Mouse (Mus musculus): ENCODE measurements around the gene Sfta2. TPM values are rescaled to one million over a fixed set of nuclear protein-coding genes. Genes with fewer than 3 reads are reported as not detected.

Gene Sfta2
- total and polyA plus RNA-seq, 2 experiments, result not detected

DNA sequence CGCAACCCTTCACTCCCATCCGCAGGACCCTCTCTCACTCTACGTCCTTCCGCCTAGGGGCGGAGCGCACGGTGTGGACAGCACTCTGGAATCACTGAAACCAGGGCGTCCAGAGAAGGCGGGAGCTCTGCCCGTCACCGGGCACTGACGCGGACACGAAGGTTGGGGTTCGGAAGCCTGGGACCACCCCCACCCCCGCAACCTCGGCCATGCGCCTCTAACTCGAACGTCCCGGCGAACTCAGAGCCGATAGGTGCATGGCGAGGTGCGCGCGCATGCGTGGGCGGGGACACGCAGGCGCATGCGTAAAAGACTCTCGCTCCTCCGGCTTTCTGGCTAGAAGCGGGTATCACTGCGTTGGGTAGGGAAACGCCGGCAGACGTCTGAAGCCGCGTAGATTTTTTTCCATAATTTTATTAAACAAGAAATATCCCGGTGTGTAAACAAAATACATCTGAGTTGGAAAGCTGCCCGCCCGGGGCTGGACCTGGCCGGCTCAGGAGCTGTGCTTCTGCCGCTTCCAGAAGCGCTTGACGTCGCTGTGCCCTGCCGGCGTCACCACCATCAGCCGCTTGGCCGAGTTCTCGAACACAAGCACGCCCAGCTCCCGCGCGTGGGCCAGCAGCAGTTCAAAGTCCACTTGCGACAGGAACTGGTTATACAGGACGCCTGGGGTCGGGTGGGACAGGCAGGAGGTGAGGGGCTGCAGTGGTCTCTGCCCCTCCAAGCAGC, 66.2 kb downstream of the Sfta2 start, which contains the start of gene Vars2:
TSS of gene Vars2 (minus strand) at position 259 of the 732 bp plus-strand sequence.
- Histone ChIP-seq H3K4me3 (ENCODE audit: insufficient read depth, low read depth, low read length) (peak within 1 kb of the TSS; percentile 66), H3K27me3 (ENCODE audit: control insufficient read depth, insufficient read depth, low read length) (no peaks in the 10 kb centered on the region), H3K79me2 (ENCODE audit: control insufficient read depth, insufficient read depth, low read length) (no peaks in the 10 kb centered on the region), H3K36me3 (ENCODE audit: control insufficient read depth, insufficient read depth, low read length) (no peaks in the 10 kb centered on the region; the same call in 1 of the 2 replicates), H3K27ac (replicated peaks; ENCODE audit: insufficient read depth, low read depth, low read length) (peak within 1 kb of the TSS; percentile 42), H3K9ac (ENCODE audit: low read depth, low read length) (peak within 1 kb of the TSS; percentile 79), H3K4me1 (ENCODE audit: control insufficient read depth, insufficient read depth, low read length) (0 out of 2 replicates have a peak, but pooled peaks cover 2% of the 10 kb centered on the region)
- under 1% methylated on average over 61 of the region's 61 CpGs for WGBS
- DNase-seq (ENCODE audit: extremely low read depth, low read depth, low spot score), result peak; percentile 80
- TF ChIP-seq CTCF (IDR thresholded peaks at IDR 0.05; ENCODE audit: low read depth, low read length), result no peak; the same call in 1 of the 2 replicates
- TF ChIP-seq POLR2A (IDR thresholded peaks at IDR 0.05; ENCODE audit: extremely low read depth, insufficient read depth, low read length), result peak; percentile 84

DNA sequence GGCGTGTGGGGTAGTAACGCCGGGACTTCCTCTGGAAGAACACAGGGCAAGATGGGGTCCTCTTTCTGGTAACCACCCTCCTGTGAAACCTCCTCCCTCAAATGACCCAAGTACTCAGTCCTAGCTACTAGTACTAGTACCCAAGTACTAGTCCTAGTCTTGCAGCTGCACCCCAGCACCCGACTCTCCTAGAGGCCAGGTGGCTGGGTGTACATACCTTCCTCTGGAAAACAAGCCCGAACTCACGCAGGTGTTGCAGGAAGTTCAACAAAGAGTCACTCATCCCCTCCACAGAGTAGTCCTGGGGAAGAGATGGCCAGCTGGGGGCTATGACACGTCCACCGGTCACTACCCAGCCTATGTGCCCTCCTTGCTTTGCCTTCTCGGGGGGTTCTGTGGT, 68.4 kb downstream of the Sfta2 start:
- Histone ChIP-seq H3K9ac (ENCODE audit: low read depth, low read length) (no peak overlapping the region), H3K36me3 (ENCODE audit: control insufficient read depth, insufficient read depth, low read length) (no peaks in the 10 kb centered on the region), H3K27ac (replicated peaks; ENCODE audit: insufficient read depth, low read depth, low read length) (no peak overlapping the region), H3K4me1 (ENCODE audit: control insufficient read depth, insufficient read depth, low read length) (peaks cover 9% of the 10 kb centered on the region; the same call in 1 of the 2 replicates), H3K4me3 (ENCODE audit: insufficient read depth, low read depth, low read length) (no peak overlapping the region), H3K27me3 (ENCODE audit: control insufficient read depth, insufficient read depth, low read length) (no peaks in the 10 kb centered on the region), H3K79me2 (ENCODE audit: control insufficient read depth, insufficient read depth, low read length) (no peaks in the 10 kb centered on the region)
- DNase-seq (ENCODE audit: extremely low read depth, low read depth, low spot score), result no peak
- 97% methylated on average over 9 of the region's 9 CpGs for WGBS
- TF ChIP-seq CTCF (IDR thresholded peaks at IDR 0.05; ENCODE audit: low read depth, low read length) (no peak), POLR2A (IDR thresholded peaks at IDR 0.05; ENCODE audit: extremely low read depth, insufficient read depth, low read length) (no peak)

DNA sequence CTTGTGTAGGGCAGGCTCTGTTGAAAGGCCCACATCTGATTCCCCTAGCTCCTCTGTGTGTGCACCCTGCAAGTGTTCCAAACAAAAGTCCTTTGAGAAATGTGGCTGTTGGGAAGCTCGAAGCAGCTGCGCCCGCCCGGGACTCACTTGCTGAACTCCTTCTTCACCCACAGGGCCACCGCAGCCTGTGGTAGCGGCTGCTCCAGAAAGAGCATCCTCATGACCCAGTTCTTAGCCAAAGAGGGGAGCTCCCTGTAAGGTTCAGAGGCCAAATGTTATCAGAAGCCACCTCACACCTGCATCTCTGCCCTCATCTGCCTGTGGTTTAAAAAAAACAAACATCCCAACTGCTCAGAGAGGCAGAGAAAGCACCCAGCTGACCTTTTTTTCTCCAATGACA, 70.5 kb downstream of the Sfta2 start:
- no peak overlapping the region for H3K4me3 ChIP-seq (ENCODE audit: insufficient read depth, low read depth, low read length)
- 93% methylated on average over 6 of the region's 6 CpGs for WGBS
- TF ChIP-seq POLR2A (IDR thresholded peaks at IDR 0.05; ENCODE audit: extremely low read depth, insufficient read depth, low read length) (no peak), CTCF (IDR thresholded peaks at IDR 0.05; ENCODE audit: low read depth, low read length) (no peak)
- H3K4me1 ChIP-seq (ENCODE audit: control insufficient read depth, insufficient read depth, low read length), result peaks cover 7% of the 10 kb centered on the region; the same call in 1 of the 2 replicates
- no peaks in the 10 kb centered on the region for H3K27me3 ChIP-seq (ENCODE audit: control insufficient read depth, insufficient read depth, low read length)
- no peak overlapping the region for H3K9ac ChIP-seq (ENCODE audit: low read depth, low read length)
- DNase-seq (ENCODE audit: extremely low read depth, low read depth, low spot score), result no peak
- no peaks in the 10 kb centered on the region for H3K36me3 ChIP-seq (ENCODE audit: control insufficient read depth, insufficient read depth, low read length)
- H3K27ac ChIP-seq (replicated peaks; ENCODE audit: insufficient read depth, low read depth, low read length), result no peak overlapping the region
- no peaks in the 10 kb centered on the region for H3K79me2 ChIP-seq (ENCODE audit: control insufficient read depth, insufficient read depth, low read length)

DNA sequence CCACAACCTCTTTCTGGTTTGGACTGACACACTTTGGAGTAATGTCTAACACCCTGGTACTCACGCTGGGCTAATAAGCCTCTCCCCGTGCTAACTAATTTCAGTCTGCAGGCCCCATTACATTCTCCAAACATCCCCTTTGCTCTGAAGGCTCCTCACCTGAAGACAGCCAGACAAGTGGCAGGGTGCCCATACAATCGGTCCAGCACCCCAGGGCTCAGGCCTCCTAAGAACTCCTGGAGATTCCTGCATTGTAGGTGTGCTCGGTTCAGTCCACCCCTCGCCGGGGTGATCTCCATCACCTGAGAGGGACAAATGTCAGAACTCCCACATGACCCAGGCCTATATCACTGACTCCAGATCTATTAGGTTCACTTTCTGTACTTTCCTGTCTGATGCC, 71.2 kb downstream of the Sfta2 start:
- H3K4me3 ChIP-seq (ENCODE audit: insufficient read depth, low read depth, low read length), result no peak overlapping the region
- TF ChIP-seq CTCF (IDR thresholded peaks at IDR 0.05; ENCODE audit: low read depth, low read length) (no peak), POLR2A (IDR thresholded peaks at IDR 0.05; ENCODE audit: extremely low read depth, insufficient read depth, low read length) (no peak)
- WGBS, result 90% methylated on average over 6 of the region's 6 CpGs
- no peaks in the 10 kb centered on the region for H3K79me2 ChIP-seq (ENCODE audit: control insufficient read depth, insufficient read depth, low read length)
- peaks cover 7% of the 10 kb centered on the region; the same call in 1 of the 2 replicates for H3K4me1 ChIP-seq (ENCODE audit: control insufficient read depth, insufficient read depth, low read length)
- no peak overlapping the region for H3K27ac ChIP-seq (replicated peaks; ENCODE audit: insufficient read depth, low read depth, low read length)
- H3K27me3 ChIP-seq (ENCODE audit: control insufficient read depth, insufficient read depth, low read length), result no peaks in the 10 kb centered on the region
- H3K9ac ChIP-seq (ENCODE audit: low read depth, low read length), result no peak overlapping the region
- H3K36me3 ChIP-seq (ENCODE audit: control insufficient read depth, insufficient read depth, low read length), result no peaks in the 10 kb centered on the region
- no peak for DNase-seq (ENCODE audit: extremely low read depth, low read depth, low spot score)

DNA sequence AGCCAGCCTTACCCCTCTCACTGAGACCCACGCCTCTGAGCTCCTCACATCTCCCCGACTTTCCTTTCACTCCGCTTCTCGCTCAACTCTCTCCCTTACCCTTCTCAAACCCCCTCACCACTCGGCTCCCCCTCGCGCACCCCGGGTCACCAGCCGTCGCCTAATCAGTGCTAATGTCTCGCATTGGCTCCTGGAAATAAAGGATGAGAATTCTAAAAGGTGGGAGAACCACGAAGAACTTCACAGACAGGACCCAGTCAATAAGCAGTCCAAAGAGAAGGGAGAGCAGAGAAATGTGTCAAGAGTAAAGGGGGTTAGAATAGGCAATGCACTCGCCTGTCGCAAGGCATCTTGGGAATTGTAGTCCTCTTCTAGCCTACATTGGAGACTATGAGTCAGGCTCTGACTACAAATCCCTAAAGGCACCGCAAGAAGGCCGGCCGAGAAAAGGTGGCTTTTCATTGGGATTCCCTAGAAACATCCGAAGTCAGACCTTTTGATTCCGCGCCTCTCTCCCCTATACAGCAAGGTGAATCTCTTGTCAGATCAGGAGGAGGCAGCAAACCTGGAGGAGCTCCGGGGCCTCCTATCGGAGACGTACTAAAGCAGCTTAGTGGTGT, 72.2 kb downstream of the Sfta2 start, which contains the start of gene Gtf2h4:
TSS of gene Gtf2h4 (minus strand) at position 324 of the 620 bp plus-strand sequence.
- Histone ChIP-seq H3K4me1 (ENCODE audit: control insufficient read depth, insufficient read depth, low read length) (peaks cover 7% of the 10 kb centered on the region; the same call in 1 of the 2 replicates), H3K9ac (ENCODE audit: low read depth, low read length) (peak within 1 kb of the TSS; percentile 95), H3K36me3 (ENCODE audit: control insufficient read depth, insufficient read depth, low read length) (no peaks in the 10 kb centered on the region), H3K27me3 (ENCODE audit: control insufficient read depth, insufficient read depth, low read length) (no peaks in the 10 kb centered on the region), H3K4me3 (ENCODE audit: insufficient read depth, low read depth, low read length) (peak within 1 kb of the TSS; percentile 98), H3K27ac (replicated peaks; ENCODE audit: insufficient read depth, low read depth, low read length) (peak within 1 kb of the TSS; percentile 70), H3K79me2 (ENCODE audit: control insufficient read depth, insufficient read depth, low read length) (no peaks in the 10 kb centered on the region)
- TF ChIP-seq CTCF (IDR thresholded peaks at IDR 0.05; ENCODE audit: low read depth, low read length), result no peak
- no peak for TF ChIP-seq POLR2A (IDR thresholded peaks at IDR 0.05; ENCODE audit: extremely low read depth, insufficient read depth, low read length)
- DNase-seq (ENCODE audit: extremely low read depth, low read depth, low spot score), result peak; percentile 94
- 1% methylated on average over 23 of the region's 23 CpGs for WGBS

Data from liver, adult 2 months (tissue).